ENCODE assay signal across 11 mouse cellular contexts in genomic region chr6:105678778-105679177, GRCm38 (mm10). TPM values are rescaled to one million over a fixed set of nuclear protein-coding genes. Genes with fewer than 3 reads are reported as not detected.
DNase-seq lines count a peak whose midpoint lies in the region; ATAC-seq and TF ChIP-seq lines count a peak whose summit lies in the region.
"Had no signal": no experiment of that assay in that cellular context is flagged by ENCODE, and none has a peak within 500 bp of the region (broad histone marks: within the 10 kb centered on the region; RNA-seq: fewer than 3 reads in every experiment).

No protein-coding gene starts in this region.

- WGBS in embryonic facial prominence, embryonic 10.5 days, result 3% methylated on average over 5 of the region's 5 CpGs
- WGBS in hindbrain, embryonic 16.5 days, result 8% methylated on average over 5 of the region's 5 CpGs
- WGBS in neural tube, embryonic 12.5 days, result 6% methylated on average over 5 of the region's 5 CpGs
- 11% methylated on average over 5 of the region's 5 CpGs for WGBS in thymus, adult 2 months

- peak; percentile 34 for DNase-seq in cerebellum, adult 9-10 months
- no peak for DNase-seq in cerebellum, adult 8-10 months
- peak; percentile 13 for DNase-seq in embryonic facial prominence, embryonic 10.5 days (ENCODE audit: low spot score)
- no peak for DNase-seq in adrenal gland, adult 2 months
- DNase-seq in thymus, adult 2 months, result no peak
- no peak for DNase-seq in thymus, postnatal 0 days (ENCODE audit: low spot score)

- TF ChIP-seq POLR2A in thymus, adult 2 months (IDR thresholded peaks at IDR 0.05; ENCODE audit: control insufficient read depth, extremely low read depth, insufficient read depth, low read length, poor library complexity), result no peak

- no peak overlapping the region; the same call in 1 of the 2 replicates for H3K9ac ChIP-seq in hindbrain, embryonic 16.5 days (ENCODE audit: low read depth, low read length)
- no peak overlapping the region for H3K9ac ChIP-seq in neural tube, embryonic 12.5 days

- no peaks in the 10 kb centered on the region for H3K36me3 ChIP-seq in embryonic facial prominence, embryonic 10.5 days (replicated peaks)
- no peaks in the 10 kb centered on the region for H3K36me3 ChIP-seq in hindbrain, embryonic 16.5 days (ENCODE audit: control insufficient read depth, insufficient read depth, low read length)
- no peaks in the 10 kb centered on the region for H3K36me3 ChIP-seq in neural tube, embryonic 12.5 days
- H3K36me3 ChIP-seq in thymus, adult 2 months (ENCODE audit: control insufficient read depth, insufficient read depth, low read length), result no peaks in the 10 kb centered on the region

- H3K9me3 ChIP-seq in embryonic facial prominence, embryonic 10.5 days, result no peaks in the 10 kb centered on the region
- H3K9me3 ChIP-seq in hindbrain, embryonic 16.5 days (ENCODE audit: control insufficient read depth, low read length), result no peaks in the 10 kb centered on the region
- no peaks in the 10 kb centered on the region for H3K9me3 ChIP-seq in neural tube, embryonic 12.5 days

- H3K27ac ChIP-seq in embryonic facial prominence, embryonic 10.5 days (replicated peaks), result no peak overlapping the region
- H3K27ac ChIP-seq in hindbrain, embryonic 16.5 days (ENCODE audit: low read depth, low read length), result no peak overlapping the region
- no peak overlapping the region for H3K27ac ChIP-seq in neural tube, embryonic 12.5 days
- H3K27ac ChIP-seq in thymus, adult 2 months (ENCODE audit: control insufficient read depth, insufficient read depth, low read length), result no peak overlapping the region
- H3K27ac ChIP-seq: macrophage had no signal

- ATAC-seq in hindbrain, embryonic 16.5 days, result no peak
- ATAC-seq in neural tube, embryonic 12.5 days (ENCODE audit: low FRiP score, low read depth), result no peak

- H3K4me3 ChIP-seq in embryonic facial prominence, embryonic 10.5 days, result no peak overlapping the region
- H3K4me3 ChIP-seq in hindbrain, embryonic 16.5 days (ENCODE audit: low read length), result peak overlapping the region; percentile 60
- H3K4me3 ChIP-seq in neural tube, embryonic 12.5 days, result peak overlapping the region; percentile 43; the same call in 1 of the 2 replicates
- no peak overlapping the region for H3K4me3 ChIP-seq in thymus, adult 2 months (ENCODE audit: control insufficient read depth, insufficient read depth, low read length)

- H3K27me3 ChIP-seq in embryonic facial prominence, embryonic 10.5 days (replicated peaks; ENCODE audit: low read depth, poor library complexity, severe bottlenecking), result peaks cover 74% of the 10 kb centered on the region
- H3K27me3 ChIP-seq in hindbrain, embryonic 16.5 days (replicated peaks; ENCODE audit: control insufficient read depth, insufficient read depth, low read length), result peaks cover 3% of the 10 kb centered on the region; the same call in 1 of the 2 replicates
- peaks cover 34% of the 10 kb centered on the region for H3K27me3 ChIP-seq in neural tube, embryonic 12.5 days (replicated peaks)
- no peaks in the 10 kb centered on the region for H3K27me3 ChIP-seq in thymus, adult 2 months (ENCODE audit: control insufficient read depth, insufficient read depth, low read length)

- H3K4me1 ChIP-seq in embryonic facial prominence, embryonic 10.5 days, result peaks cover 20% of the 10 kb centered on the region
- no peaks in the 10 kb centered on the region; the same call in 1 of the 2 replicates for H3K4me1 ChIP-seq in hindbrain, embryonic 16.5 days (ENCODE audit: control insufficient read depth, insufficient read depth, low read depth, low read length)
- peaks cover 7% of the 10 kb centered on the region; the same call in 1 of the 2 replicates for H3K4me1 ChIP-seq in neural tube, embryonic 12.5 days
- no peaks in the 10 kb centered on the region for H3K4me1 ChIP-seq in thymus, adult 2 months (replicated peaks; ENCODE audit: control insufficient read depth, insufficient read depth, low read length)

- peak overlapping the region; percentile 76 for H3K4me2 ChIP-seq in hindbrain, embryonic 16.5 days (ENCODE audit: low read length)
- H3K4me2 ChIP-seq in neural tube, embryonic 12.5 days (replicated peaks), result peak overlapping the region; percentile 34

- no peak for TF ChIP-seq CTCF in thymus, adult 2 months (IDR thresholded peaks at IDR 0.05; ENCODE audit: borderline replicate concordance, control insufficient read depth, extremely low read depth, insufficient read depth, low read length, poor library complexity)

RNA-seq across cellular contexts. Expression of gene Cntn4, which starts 1.3 kb away (rescaled TPM):
- polyA plus RNA-seq in embryonic facial prominence, embryonic 10.5 days (2016; fragmentation: Nextera tagmentation; extraction: Ambion mirVana), result 0.72 TPM in 1 of 2 replicates, not detected in the other
- 26.0 and 26.7 TPM in 2 replicates for polyA plus RNA-seq in hindbrain, embryonic 16.5 days (2015; fragmentation: Nextera tagmentation; extraction: Ambion mirVana)
- 7.0 and 9.7 TPM in 2 replicates for polyA plus RNA-seq in neural tube, embryonic 12.5 days (2016; fragmentation: Nextera tagmentation; extraction: Ambion mirVana)
- under 1 TPM; 0.21 to 0.43 TPM for total RNA-seq in adrenal gland, adult 2 months (2021)
- polyA plus RNA-seq in adrenal gland, adult 2 months (2012; rRNA removed), result not detected in 2 replicates
- not detected in 2 replicates for polyA plus RNA-seq in thymus, adult 2 months (2012; rRNA removed)
- polyA plus RNA-seq in thymus, postnatal 0 days (2015; fragmentation: Nextera tagmentation; extraction: Ambion mirVana), result 0.12 and 0.16 TPM in 2 replicates
- total RNA-seq: liver, adult 2 months had no signal
- polyA plus RNA-seq: gonadal fat pad, adult 2 months; liver, adult 2 months; macrophage had no signal

Comparison
In these comparisons a context has a peak if more than half of its experiments do, and no peak if none do; other contexts are left out.
1. DNase-seq: peak in cerebellum, adult 9-10 months (single experiment) and embryonic facial prominence, embryonic 10.5 days (single experiment); none in cerebellum, adult 8-10 months (single experiment), adrenal gland, adult 2 months (single experiment), thymus, adult 2 months (single experiment) and thymus, postnatal 0 days (single experiment).
2. H3K4me3 ChIP-seq: peak in hindbrain, embryonic 16.5 days (single experiment) and neural tube, embryonic 12.5 days (single experiment); none in embryonic facial prominence, embryonic 10.5 days (single experiment) and thymus, adult 2 months (single experiment).